Mouse (Mus musculus): ENCODE measurements around the gene Vta1.

Vta1 gene

GRCm38 (mm10) chr10:14705072-14706066, at the start of gene Vta1, which contains the start of gene Nmbr:
Gene Vta1, minus strand, starts transcription at chr10:14705560.
Gene Nmbr, plus strand, starts transcription at chr10:14705591.
- CTCF ChIA-PET, result no interaction called here

- CTCF ChIA-PET, result no interaction called here
Measured at GRCm38 (mm10) chr10:14734285-14734684, 28.9 kb upstream of the Vta1 start.

GRCm38 (mm10) chr10:14725671-14726070, 20.3 kb upstream of the Vta1 start:
- CTCF ChIA-PET, result no interaction called here

- CTCF ChIA-PET, result no interaction called here
Measured at GRCm38 (mm10) chr10:14718114-14718513, 12.8 kb upstream of the Vta1 start, which contains the start of gene Gje1. Gene Gje1, minus strand, starts transcription at chr10:14718214.

GRCm38 (mm10) chr10:14703830-14704420, 1.4 kb downstream of the Vta1 start:
- CTCF ChIA-PET, result no interaction called here

GRCm38 (mm10) chr10:14703239-14703638, 2.1 kb downstream of the Vta1 start:
- CTCF ChIA-PET, result no interaction called here

GRCm38 (mm10) chr10:14690349-14690748, 15.0 kb downstream of the Vta1 start:
- CTCF ChIA-PET, result no interaction called here

- CTCF ChIA-PET, result no interaction called here
Measured at GRCm38 (mm10) chr10:14688785-14689442, 16.4 kb downstream of the Vta1 start.

GRCm38 (mm10) chr10:14685663-14686062, 19.7 kb downstream of the Vta1 start:
- CTCF ChIA-PET, result no interaction called here

- CTCF ChIA-PET, result no interaction called here
Measured at GRCm38 (mm10) chr10:14666147-14666546, 39.2 kb downstream of the Vta1 start.

GRCm38 (mm10) chr10:14660875-14661274, 44.5 kb downstream of the Vta1 start:
- CTCF ChIA-PET, result no interaction called here

- CTCF ChIA-PET, result no interaction called here
Measured at GRCm38 (mm10) chr10:14639635-14640034, 65.7 kb downstream of the Vta1 start.

- CTCF ChIA-PET, result no interaction called here
Measured at GRCm38 (mm10) chr10:14639043-14639442, 66.3 kb downstream of the Vta1 start.

- CTCF ChIA-PET, result no interaction called here
Measured at GRCm38 (mm10) chr10:14625706-14626105, 79.7 kb downstream of the Vta1 start.

- CTCF ChIA-PET, result no interaction called here
Measured at GRCm38 (mm10) chr10:14619156-14619555, 86.2 kb downstream of the Vta1 start.

GRCm38 (mm10) chr10:14618301-14618700, 87.1 kb downstream of the Vta1 start:
- CTCF ChIA-PET, result no interaction called here

- CTCF ChIA-PET, result no interaction called here
Measured at GRCm38 (mm10) chr10:14615441-14615840, 89.9 kb downstream of the Vta1 start.

GRCm38 (mm10) chr10:14607597-14607996, 97.8 kb downstream of the Vta1 start:
- CTCF ChIA-PET, result no interaction called here

Measured in spleen, embryonic (tissue).